Mouse (Mus musculus) MEL (cell line): ENCODE data around the gene Mrpl49.

Source experiments
- CHD1 ChIP-seq: IDR thresholded peaks from 2 replicates; pipeline ENCODE4 v1.6.1; 2012; ENCODE audit warnings: low read depth, mild to moderate bottlenecking, inconsistent platforms, low read length, improper control_type of control experiment
- CTCF ChIP-seq, 3 experiments: IDR thresholded peaks in 2 of 3; conservative IDR thresholded peaks in 1 of 3; 2 replicates each; pipeline ENCODE4 v1.5.1; 2011 to 2012; ENCODE audit warnings: low read length in 3 of 3, low read depth in 2 of 3, mild to moderate bottlenecking in 2 of 3, improper control_type of control experiment in 1 of 3, inconsistent platforms in 1 of 3, mixed read lengths in 1 of 3, moderate library complexity in 1 of 3; ENCODE audit not compliant: control insufficient read depth in 1 of 3, insufficient read depth in 1 of 3, poor library complexity in 1 of 3, severe bottlenecking in 1 of 3
- MYB ChIP-seq: IDR thresholded peaks from 2 replicates; pipeline ENCODE4 v1.6.1; 2011; ENCODE audit warnings: mild to moderate bottlenecking, low read depth, low read length, improper control_type of control experiment
- POLR2A ChIP-seq, 2 experiments: IDR thresholded peaks; 2 replicates each; pipeline ENCODE4 v1.6.1; 2011 to 2012; ENCODE audit warnings: low read length in 2 of 2, mild to moderate bottlenecking in 2 of 2, control low read depth in 1 of 2, improper control_type of control experiment in 1 of 2, low read depth in 1 of 2, moderate library complexity in 1 of 2; ENCODE audit not compliant: control insufficient read depth in 1 of 2, insufficient read depth in 1 of 2, poor library complexity in 1 of 2
- TAL1 ChIP-seq: IDR thresholded peaks from 2 replicates; pipeline ENCODE4 v1.6.1; 2012; ENCODE audit warnings: mild to moderate bottlenecking, inconsistent platforms, low read length, moderate library complexity, mixed read lengths
- TCF12 ChIP-seq: IDR thresholded peaks from 2 replicates; pipeline ENCODE4 v1.6.1; 2014; ENCODE audit warnings: low read depth, mild to moderate bottlenecking, inconsistent platforms, low read length, improper control_type of control experiment, moderate library complexity
- USF1 ChIP-seq: IDR thresholded peaks from 2 replicates; pipeline ENCODE4 v1.6.1; 2014; ENCODE audit warnings: low read depth, mild to moderate bottlenecking, inconsistent platforms, low read length, improper control_type of control experiment, moderate library complexity
- ZMIZ1 ChIP-seq: IDR thresholded peaks from 2 replicates; pipeline ENCODE4 v1.6.1; 2012; ENCODE audit warnings: low read depth, mild to moderate bottlenecking, inconsistent platforms, low read length, improper control_type of control experiment, moderate library complexity

GRCm38 (mm10) chr19:6073889-6074288, 16.3 kb upstream of the Mrpl49 start:
- TF ChIP-seq CHD1 (no peak), CTCF (IDR thresholded peaks at IDR 0.05 in 2 of 3, conservative IDR thresholded peaks at IDR 0.05 in 1 of 3; ENCODE audit: control insufficient read depth in 1 of 3, insufficient read depth in 1 of 3, low read depth in 2 of 3, low read length in 3 of 3, poor library complexity in 1 of 3, severe bottlenecking in 1 of 3) (no peak), MYB (no peak), TCF12 (no peak), TAL1 (no peak), ZMIZ1 (no peak), POLR2A (IDR thresholded peaks at IDR 0.05; ENCODE audit: control insufficient read depth in 1 of 2, insufficient read depth in 1 of 2, low read depth in 1 of 2, low read length in 2 of 2, poor library complexity in 1 of 2) (no peak), USF1 (no peak)
